Mouse (Mus musculus) lung, adult 2 months (tissue): Measurements from ENCODE around the gene Klk1b3.

Experiments
- CTCF ChIP-seq: fragments of 200-500 bp; IDR thresholded peaks from 2 replicates; pipeline ENCODE4 v1.5.1; 2011; ENCODE audit warnings: mild to moderate bottlenecking, low read length, control low read depth; ENCODE audit not compliant: insufficient read depth
- POLR2A ChIP-seq: fragments of 200-500 bp; IDR thresholded peaks from 2 replicates; pipeline ENCODE4 v1.6.1; 2011; ENCODE audit warnings: low read depth, mild to moderate bottlenecking, control low read depth, low read length, borderline replicate concordance; ENCODE audit errors: extremely low read depth

DNA sequence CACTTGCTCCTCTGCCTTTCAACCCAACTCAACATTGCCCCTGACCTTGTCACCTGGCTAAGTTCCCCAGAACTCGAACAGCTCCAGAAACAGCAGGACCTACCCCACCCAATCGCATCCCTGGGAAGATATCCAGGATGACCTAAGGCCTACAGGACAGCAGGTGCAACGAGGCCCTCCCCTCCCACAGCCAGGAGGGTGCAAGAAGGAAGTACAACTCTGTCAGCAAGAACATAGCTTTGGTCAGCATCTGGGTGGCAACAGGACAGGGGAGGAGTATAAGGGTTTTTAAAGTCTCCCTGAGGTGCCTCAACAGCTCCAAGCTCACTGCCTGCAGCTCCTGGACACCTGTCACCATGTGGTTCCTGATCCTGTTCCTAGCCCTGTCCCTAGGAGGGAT lies at the start of gene Klk1b3:
- TF ChIP-seq CTCF (no peak), POLR2A (no peak)
